Mouse (Mus musculus) fat pad, adult 2 months (tissue): ENCODE measurements around the gene Crtc2.

Source experiments
- DNase-seq: peaks from one replicate; pipeline ENCODE4 v3.0.0-alpha.2; 2011; ENCODE audit warnings: low read depth, low spot score; ENCODE audit errors: extremely low read depth

Gene Crtc2

DNA sequence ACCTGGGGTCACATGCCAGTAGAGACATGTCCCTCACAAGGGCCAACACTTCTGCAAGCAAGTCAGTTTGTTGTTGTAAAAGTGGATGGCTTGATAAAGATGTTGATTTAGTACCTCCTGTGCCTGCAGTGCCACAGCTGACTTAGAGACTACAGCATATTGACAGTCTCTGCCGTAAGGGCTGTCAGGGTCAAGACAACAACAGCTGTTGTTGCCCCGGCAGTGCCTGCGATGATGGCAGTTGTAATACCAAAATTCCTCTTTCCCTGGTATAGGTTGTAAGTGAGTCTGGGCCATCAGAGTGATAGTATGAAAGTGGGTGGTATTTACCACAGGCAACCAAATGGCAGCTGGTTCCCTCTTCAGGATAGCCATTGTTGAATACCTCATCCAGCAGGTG, 51.8 kb downstream of the Crtc2 start:
- DNase-seq: no peak

DNA sequence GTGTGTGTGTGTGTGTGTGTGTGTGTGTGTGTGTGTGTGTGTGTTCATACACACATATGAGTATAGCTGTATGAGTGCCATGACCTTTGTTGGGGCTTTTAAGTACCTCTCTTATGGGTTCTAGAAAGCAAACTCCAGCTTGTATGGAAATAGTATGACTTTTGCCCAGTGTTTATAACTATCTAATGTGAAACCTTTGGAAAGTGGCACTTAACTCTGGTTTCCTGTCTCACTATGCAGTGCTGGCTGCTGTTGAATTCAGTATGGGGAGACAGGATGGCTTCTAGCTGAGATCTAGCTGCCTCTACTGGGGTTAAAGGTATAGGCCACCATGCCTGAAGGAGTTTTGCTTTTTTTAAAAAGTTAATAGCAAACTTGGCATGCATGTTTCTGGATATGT, 55.6 kb downstream of the Crtc2 start:
- DNase-seq: no peak

DNA sequence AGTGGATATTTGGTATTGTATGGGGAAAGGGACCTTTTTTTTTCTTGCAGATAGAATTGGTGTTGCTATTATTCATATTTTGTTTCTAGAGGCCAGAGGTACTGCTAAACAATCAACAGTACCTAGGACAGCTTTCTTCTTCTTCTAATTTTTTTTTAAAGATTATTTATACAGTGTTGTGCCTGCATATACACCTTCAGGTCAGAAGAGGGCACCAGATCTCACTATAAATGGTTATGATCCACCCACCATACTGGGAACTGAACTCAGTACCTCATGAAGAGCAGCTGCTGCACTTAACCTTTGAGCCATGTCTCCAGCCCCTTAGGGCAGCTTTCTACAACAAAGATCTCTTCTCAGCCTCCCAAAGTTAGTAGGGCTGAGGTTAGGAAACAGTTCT, 59.4 kb downstream of the Crtc2 start:
- no peak for DNase-seq
